Mouse (Mus musculus) hindbrain, embryonic 13.5 days (tissue): ENCODE data around the gene Mrpl45. TPM values are rescaled to one million over a fixed set of nuclear protein-coding genes. Genes with fewer than 3 reads are reported as not detected.

Experiments
- ATAC-seq: fragments of 200-750 bp; cut with Nextera tagmentation; 2 replicates; pipeline ENCODE4 v1.8.0; 2017; ENCODE audit warnings: moderate TSS enrichment; ENCODE audit not compliant: low FRiP score
- H3K27ac ChIP-seq: fragments of 300-500 bp; sonication (generic); 2 replicates; pipeline ENCODE4 v1.5.1; 2015; ENCODE audit warnings: inconsistent platforms, mild to moderate bottlenecking, moderate library complexity
- H3K27me3 ChIP-seq: fragments of 300-500 bp; sonication (generic); 2 replicates; pipeline ENCODE4 v1.6.1; 2015; ENCODE audit warnings: mild to moderate bottlenecking, inconsistent platforms
- H3K36me3 ChIP-seq: fragments of 300-500 bp; sonication (generic); 2 replicates; pipeline ENCODE4 v1.6.1; 2015; ENCODE audit warnings: mild to moderate bottlenecking, inconsistent platforms
- H3K4me1 ChIP-seq: fragments of 300-500 bp; sonication (generic); replicated peaks from 2 replicates; pipeline ENCODE4 v1.6.1; 2015; ENCODE audit warnings: inconsistent platforms
- H3K4me2 ChIP-seq: fragments of 300-500 bp; sonication (generic); 2 replicates; pipeline ENCODE4 v1.6.1; 2015; ENCODE audit warnings: inconsistent platforms, mild to moderate bottlenecking, moderate library complexity
- H3K4me3 ChIP-seq: fragments of 300-500 bp; sonication (generic); 2 replicates; pipeline ENCODE4 v1.5.1; 2015; ENCODE audit warnings: mild to moderate bottlenecking, inconsistent platforms
- H3K9ac ChIP-seq: fragments of 300-500 bp; sonication (generic); 2 replicates; pipeline ENCODE4 v1.6.1; 2015; ENCODE audit warnings: mild to moderate bottlenecking, inconsistent platforms
- H3K9me3 ChIP-seq: fragments of 300-500 bp; sonication (generic); 2 replicates; pipeline ENCODE4 v1.6.1; 2016; ENCODE audit warnings: inconsistent platforms
- WGBS: fragments of 180-500 bp; shearing (Covaris S2); methylation state at CpG from one replicate; pipeline ENCODE4 v1.1.7; 2015; 5-methylcytosine and 5-hydroxymethylcytosine counted together
- polyA plus RNA-seq: library from polyadenylated mRNA; unstranded; fragments of >200 nt; fragmentation: Nextera tagmentation; extraction: Ambion mirVana; gene quantifications from 2 replicates; pipeline ENCODE4 v1.2.1, GENCODE M21; 2015

Gene Mrpl45
- polyA plus RNA-seq, 1 experiment from 2014 or later, result 38.4 TPM

GRCm38 (mm10) chr11:97338302-97338976 lies 22.9 kb downstream of the Mrpl45 start:
- H3K27me3 ChIP-seq, result peaks cover 27% of the 10 kb centered on the region
- no peak overlapping the region for H3K9ac ChIP-seq
- 0 out of 2 replicates have a peak overlapping the region, but pooled peaks have one; percentile 23 for H3K27ac ChIP-seq
- no peaks in the 10 kb centered on the region for H3K36me3 ChIP-seq
- peak overlapping the region; percentile 15; the same call in 1 of the 2 replicates for H3K4me2 ChIP-seq
- H3K4me3 ChIP-seq, result no peak overlapping the region
- H3K4me1 ChIP-seq, result peaks cover 4% of the 10 kb centered on the region; the same call in 1 of the 2 replicates
- no peaks in the 10 kb centered on the region for H3K9me3 ChIP-seq
- WGBS, result 52% methylated on average over 21 of the region's 21 CpGs
- no peak for ATAC-seq

- Histone ChIP-seq H3K36me3 (no peaks in the 10 kb centered on the region), H3K9ac (no peak overlapping the region), H3K4me1 (peaks cover 4% of the 10 kb centered on the region; the same call in 1 of the 2 replicates), H3K27ac (0 out of 2 replicates have a peak overlapping the region, but pooled peaks have one; percentile 23), H3K4me3 (no peak overlapping the region), H3K27me3 (peaks cover 32% of the 10 kb centered on the region), H3K9me3 (no peaks in the 10 kb centered on the region), H3K4me2 (peak overlapping the region; percentile 15; the same call in 1 of the 2 replicates)
- 54% methylated on average over 17 of the region's 17 CpGs for WGBS
- no peak for ATAC-seq
Measured at GRCm38 (mm10) chr11:97338977-97339315, 23.4 kb downstream of the Mrpl45 start.

- H3K27me3 ChIP-seq, result peaks cover 17% of the 10 kb centered on the region
- no peaks in the 10 kb centered on the region for H3K9me3 ChIP-seq
- no peak overlapping the region for H3K27ac ChIP-seq
- H3K9ac ChIP-seq, result no peak overlapping the region
- no peaks in the 10 kb centered on the region for H3K36me3 ChIP-seq
- no peak for ATAC-seq
- no peak overlapping the region for H3K4me2 ChIP-seq
- H3K4me3 ChIP-seq, result no peak overlapping the region
- WGBS, result 47% methylated on average over 6 of the region's 8 CpGs
- H3K4me1 ChIP-seq, result peaks cover 4% of the 10 kb centered on the region; the same call in 1 of the 2 replicates
Measured at GRCm38 (mm10) chr11:97343175-97343574, 27.7 kb downstream of the Mrpl45 start.

GRCm38 (mm10) chr11:97343619-97344018 lies 28.1 kb downstream of the Mrpl45 start:
- H3K4me2 ChIP-seq, result no peak overlapping the region
- H3K36me3 ChIP-seq, result no peaks in the 10 kb centered on the region
- H3K9me3 ChIP-seq, result no peaks in the 10 kb centered on the region
- H3K4me3 ChIP-seq, result no peak overlapping the region
- H3K27ac ChIP-seq, result no peak overlapping the region
- peaks cover 13% of the 10 kb centered on the region for H3K27me3 ChIP-seq
- H3K4me1 ChIP-seq, result peaks cover 1% of the 10 kb centered on the region; the same call in 1 of the 2 replicates
- ATAC-seq, result no peak
- 25% methylated on average over 17 of the region's 17 CpGs for WGBS
- H3K9ac ChIP-seq, result no peak overlapping the region

- Histone ChIP-seq H3K4me2 (no peak overlapping the region), H3K9ac (no peak overlapping the region), H3K27ac (no peak overlapping the region), H3K4me1 (peaks cover 11% of the 10 kb centered on the region), H3K27me3 (peaks cover 12% of the 10 kb centered on the region), H3K4me3 (no peak overlapping the region), H3K9me3 (no peaks in the 10 kb centered on the region), H3K36me3 (no peaks in the 10 kb centered on the region)
- no peak for ATAC-seq
- 79% methylated on average over 10 of the region's 10 CpGs for WGBS
Measured at GRCm38 (mm10) chr11:97345446-97345845, 29.9 kb downstream of the Mrpl45 start.

GRCm38 (mm10) chr11:97346383-97346782 lies 30.9 kb downstream of the Mrpl45 start:
- no peak overlapping the region for H3K27ac ChIP-seq
- 70% methylated on average over 9 of the region's 9 CpGs for WGBS
- no peaks in the 10 kb centered on the region for H3K9me3 ChIP-seq
- peaks cover 20% of the 10 kb centered on the region for H3K4me1 ChIP-seq
- H3K4me3 ChIP-seq, result no peak overlapping the region
- peaks cover 12% of the 10 kb centered on the region for H3K27me3 ChIP-seq
- no peak overlapping the region for H3K4me2 ChIP-seq
- ATAC-seq, result no peak
- no peak overlapping the region for H3K9ac ChIP-seq
- no peaks in the 10 kb centered on the region for H3K36me3 ChIP-seq

- H3K4me1 ChIP-seq, result peaks cover 29% of the 10 kb centered on the region
- H3K27me3 ChIP-seq, result peaks cover 12% of the 10 kb centered on the region
- H3K27ac ChIP-seq, result no peak overlapping the region
- ATAC-seq, result no peak
- H3K36me3 ChIP-seq, result no peaks in the 10 kb centered on the region
- no peak overlapping the region for H3K4me2 ChIP-seq
- no peak overlapping the region for H3K4me3 ChIP-seq
- WGBS, result 86% methylated on average over 9 of the region's 9 CpGs
- no peak overlapping the region for H3K9ac ChIP-seq
- no peaks in the 10 kb centered on the region for H3K9me3 ChIP-seq
Measured at GRCm38 (mm10) chr11:97347291-97347690, 31.8 kb downstream of the Mrpl45 start.

GRCm38 (mm10) chr11:97350035-97350434 lies 34.5 kb downstream of the Mrpl45 start:
- 0% methylated on average over 2 of the region's 2 CpGs for WGBS
- H3K9ac ChIP-seq, result peak overlapping the region; percentile 39; the same call in 1 of the 2 replicates
- peak overlapping the region; percentile 73 for H3K27ac ChIP-seq

GRCm38 (mm10) chr11:97352027-97352684 lies 36.6 kb downstream of the Mrpl45 start, which contains the start of gene Gpr179:
Gene Gpr179 (minus strand): TSS chr11:97352077.
- 0 out of 2 replicates have a peak within 1 kb of the TSS, but pooled peaks have one; percentile 6 for H3K9ac ChIP-seq
- 61% methylated on average over 3 of the region's 3 CpGs for WGBS
- ATAC-seq, result no peak

More at GRCm38 (mm10) chr11:97350035-97350434, 34.5 kb downstream of the Mrpl45 start:
- peaks cover 33% of the 10 kb centered on the region for H3K4me1 ChIP-seq
- peak; percentile 59; the same call in 1 of the 2 replicates for ATAC-seq
- H3K4me2 ChIP-seq, result 0 out of 2 replicates have a peak overlapping the region, but pooled peaks have one; percentile 15
- H3K4me3 ChIP-seq, result no peak overlapping the region
- no peaks in the 10 kb centered on the region for H3K36me3 ChIP-seq
- H3K27me3 ChIP-seq, result no peaks in the 10 kb centered on the region
- no peaks in the 10 kb centered on the region for H3K9me3 ChIP-seq

GRCm38 (mm10) chr11:97352935-97353597 lies 37.5 kb downstream of the Mrpl45 start:
- Histone ChIP-seq H3K27me3 (no peaks in the 10 kb centered on the region), H3K36me3 (no peaks in the 10 kb centered on the region), H3K4me1 (peaks cover 33% of the 10 kb centered on the region), H3K4me2 (no peak overlapping the region), H3K9ac (no peak overlapping the region), H3K9me3 (no peaks in the 10 kb centered on the region), H3K4me3 (no peak overlapping the region), H3K27ac (no peak overlapping the region)
- WGBS, result 74% methylated on average over 4 of the region's 4 CpGs
- ATAC-seq, result no peak

More at GRCm38 (mm10) chr11:97352027-97352684, 36.6 kb downstream of the Mrpl45 start, which contains the start of gene Gpr179:
- no peak within 1 kb of the TSS for H3K27ac ChIP-seq
- no peaks in the 10 kb centered on the region for H3K27me3 ChIP-seq
- H3K4me1 ChIP-seq, result peaks cover 33% of the 10 kb centered on the region
- no peak within 1 kb of the TSS for H3K4me3 ChIP-seq
- no peaks in the 10 kb centered on the region for H3K36me3 ChIP-seq
- no peak within 1 kb of the TSS for H3K4me2 ChIP-seq
- no peaks in the 10 kb centered on the region for H3K9me3 ChIP-seq

- no peak overlapping the region for H3K9ac ChIP-seq
- no peak overlapping the region for H3K27ac ChIP-seq
- H3K4me2 ChIP-seq, result no peak overlapping the region
- no peaks in the 10 kb centered on the region for H3K27me3 ChIP-seq
- no peak overlapping the region for H3K4me3 ChIP-seq
- no peaks in the 10 kb centered on the region for H3K9me3 ChIP-seq
- no peaks in the 10 kb centered on the region for H3K36me3 ChIP-seq
- H3K4me1 ChIP-seq, result peaks cover 30% of the 10 kb centered on the region
- 89% methylated on average over 2 of the region's 2 CpGs for WGBS
- ATAC-seq, result no peak
Measured at GRCm38 (mm10) chr11:97354646-97355045, 39.1 kb downstream of the Mrpl45 start.

- H3K9ac ChIP-seq, result no peak overlapping the region
- H3K4me2 ChIP-seq, result no peak overlapping the region
- no peaks in the 10 kb centered on the region for H3K36me3 ChIP-seq
- no peak for ATAC-seq
- 91% methylated on average over 7 of the region's 7 CpGs for WGBS
- no peak overlapping the region for H3K27ac ChIP-seq
- H3K27me3 ChIP-seq, result no peaks in the 10 kb centered on the region
- H3K4me3 ChIP-seq, result no peak overlapping the region
- no peaks in the 10 kb centered on the region for H3K9me3 ChIP-seq
- peaks cover 24% of the 10 kb centered on the region for H3K4me1 ChIP-seq
Measured at GRCm38 (mm10) chr11:97355247-97355646, 39.7 kb downstream of the Mrpl45 start.
